Mouse (Mus musculus) lung, postnatal 25 days (tissue): Measurements from ENCODE around the gene Extl2.

Experiments
- DNase-seq: peaks from one replicate; pipeline ENCODE4 v3.0.0; 2022; ENCODE audit warnings: low spot score

Extl2 gene

GRCm38 (mm10) chr3:116007941-116008440 lies 729 bp downstream of the Extl2 start:
- peak; percentile 75 for DNase-seq

GRCm38 (mm10) chr3:116009622-116010344 lies 2.5 kb downstream of the Extl2 start:
- no peak for DNase-seq

GRCm38 (mm10) chr3:116014901-116015300 lies 7.6 kb downstream of the Extl2 start:
- no peak for DNase-seq

GRCm38 (mm10) chr3:116016116-116016515 lies 8.9 kb downstream of the Extl2 start:
- DNase-seq, result no peak

- DNase-seq, result no peak
Observed at GRCm38 (mm10) chr3:116018606-116019005, 11.3 kb downstream of the Extl2 start.

- no peak for DNase-seq
Observed at GRCm38 (mm10) chr3:116019136-116019535, 11.9 kb downstream of the Extl2 start.

GRCm38 (mm10) chr3:116024236-116024635 lies 17.0 kb downstream of the Extl2 start:
- no peak for DNase-seq

GRCm38 (mm10) chr3:116024669-116025068 lies 17.4 kb downstream of the Extl2 start:
- no peak for DNase-seq

GRCm38 (mm10) chr3:116025701-116026100 lies 18.4 kb downstream of the Extl2 start:
- DNase-seq, result peak; percentile 32

- no peak for DNase-seq
Observed at GRCm38 (mm10) chr3:116026996-116027395, 19.7 kb downstream of the Extl2 start.

GRCm38 (mm10) chr3:116030152-116030788 lies 23.0 kb downstream of the Extl2 start:
- DNase-seq, result no peak

GRCm38 (mm10) chr3:116033218-116033870 lies 26.1 kb downstream of the Extl2 start:
- DNase-seq, result no peak

- DNase-seq, result peak; percentile 42
Observed at GRCm38 (mm10) chr3:116033871-116034222, 26.6 kb downstream of the Extl2 start.

- no peak for DNase-seq
Observed at GRCm38 (mm10) chr3:116040776-116041175, 33.5 kb downstream of the Extl2 start.

- DNase-seq, result no peak
Observed at GRCm38 (mm10) chr3:116046000-116046399, 38.7 kb downstream of the Extl2 start.

GRCm38 (mm10) chr3:116047034-116047433 lies 39.8 kb downstream of the Extl2 start:
- DNase-seq, result no peak

GRCm38 (mm10) chr3:116057078-116057477 lies 49.8 kb downstream of the Extl2 start:
- no peak for DNase-seq

GRCm38 (mm10) chr3:116060320-116060719 lies 53.1 kb downstream of the Extl2 start:
- no peak for DNase-seq

GRCm38 (mm10) chr3:116062141-116062540 lies 54.9 kb downstream of the Extl2 start:
- no peak for DNase-seq

GRCm38 (mm10) chr3:116072584-116072983 lies 65.3 kb downstream of the Extl2 start:
- DNase-seq, result peak; percentile 13

GRCm38 (mm10) chr3:116076739-116077138 lies 69.5 kb downstream of the Extl2 start:
- DNase-seq, result no peak

- no peak for DNase-seq
Observed at GRCm38 (mm10) chr3:116078490-116078889, 71.2 kb downstream of the Extl2 start.
